Comparison of ENCODE assay signal across 27 mouse cellular contexts in genomic region chr9:120089125-120089524, GRCm38 (mm10). TPM values are rescaled to one million over a fixed set of nuclear protein-coding genes. Genes with fewer than 3 reads are reported as not detected.
DNase-seq lines count a peak whose midpoint lies in the region; ATAC-seq and TF ChIP-seq lines count a peak whose summit lies in the region.
"Had no signal": no experiment of that assay in that cellular context is flagged by ENCODE, and none has a peak within 500 bp of the region (broad histone marks: within the 10 kb centered on the region; RNA-seq: fewer than 3 reads in every experiment).

No protein-coding gene starts in this region.

- no peak overlapping the region for H3K4me3 ChIP-seq in heart, adult 2 months
- no peak overlapping the region for H3K4me3 ChIP-seq in liver, postnatal 0 days (ENCODE audit: low read depth, low read length)
- no peak overlapping the region for H3K4me3 ChIP-seq in ES-Bruce4 (ENCODE audit: low read depth, low read length)
- H3K4me3 ChIP-seq in embryonic facial prominence, embryonic 10.5 days: no peak overlapping the region
- H3K4me3 ChIP-seq: embryonic facial prominence, embryonic 15.5 days; forebrain, embryonic 15.5 days; heart, embryonic 12.5 days; hindbrain, embryonic 10.5 days; kidney, embryonic 15.5 days; liver, embryonic 12.5 days; lung, embryonic 15.5 days had no signal

- no peak for TF ChIP-seq EP300 in heart, adult 2 months (IDR thresholded peaks at IDR 0.05; ENCODE audit: insufficient read depth, low read depth, low read length)
- no peak for TF ChIP-seq EP300 in liver, postnatal 0 days (IDR thresholded peaks at IDR 0.05; ENCODE audit: low read depth)
- no peak for TF ChIP-seq EP300 in ES-Bruce4 (IDR thresholded peaks at IDR 0.05; ENCODE audit: insufficient read depth, low read depth, low read length)

- DNase-seq in heart, adult 2 months: no peak
- DNase-seq in heart, adult 9 months (ENCODE audit: low spot score in 2 of 2): no peak
- DNase-seq in liver, postnatal 0 days: no peak
- DNase-seq in liver (no peak), ZHBTc4 (ENCODE audit: low read depth, low spot score) (peak; percentile 58)
- DNase-seq in embryonic facial prominence, embryonic 10.5 days (ENCODE audit: low spot score): no peak
- DNase-seq in yolk sac, embryonic 10.5 days (ENCODE audit: low spot score): no peak
- DNase-seq: adrenal gland, postnatal 14 days; cerebellum, adult 9-10 months; gastrocnemius, postnatal 25 days; heart, postnatal 10 days; kidney, adult 11 months; thymus, postnatal 25 days had no signal

- peak; percentile 24; the same call in 1 of the 2 replicates for TF ChIP-seq CTCF in heart, adult 2 months (IDR thresholded peaks at IDR 0.05)
- 0 out of 2 replicates have a peak, but pooled peaks have one; percentile 10 for TF ChIP-seq CTCF in liver, postnatal 0 days (IDR thresholded peaks at IDR 0.05; ENCODE audit: low read depth)
- peak; percentile 19 for TF ChIP-seq CTCF in ES-Bruce4 (IDR thresholded peaks at IDR 0.05; ENCODE audit: low read depth, low read length)

- H3K9ac ChIP-seq in heart, adult 2 months (ENCODE audit: low read depth, low read length): no peak overlapping the region
- no peak overlapping the region for H3K9ac ChIP-seq in liver, postnatal 0 days (replicated peaks)
- no peak overlapping the region for H3K9ac ChIP-seq in ES-Bruce4 (ENCODE audit: low read depth, poor library complexity, severe bottlenecking)
- H3K9ac ChIP-seq: embryonic facial prominence, embryonic 15.5 days; forebrain, embryonic 15.5 days; heart, embryonic 12.5 days; kidney, embryonic 15.5 days; liver, embryonic 12.5 days; lung, embryonic 15.5 days had no signal

- H3K27me3 ChIP-seq in heart, adult 2 months (ENCODE audit: control insufficient read depth, insufficient read depth, low read length): no peaks in the 10 kb centered on the region
- H3K27me3 ChIP-seq in liver, postnatal 0 days (ENCODE audit: insufficient read depth, low read length): no peaks in the 10 kb centered on the region
- H3K27me3 ChIP-seq in ES-Bruce4 (ENCODE audit: control insufficient read depth, insufficient read depth, low read length, poor library complexity, severe bottlenecking): no peaks in the 10 kb centered on the region
- no peaks in the 10 kb centered on the region for H3K27me3 ChIP-seq in embryonic facial prominence, embryonic 10.5 days (replicated peaks; ENCODE audit: low read depth, poor library complexity, severe bottlenecking)
- H3K27me3 ChIP-seq: embryonic facial prominence, embryonic 15.5 days; forebrain, embryonic 15.5 days; heart, embryonic 12.5 days; kidney, embryonic 15.5 days; lung, embryonic 15.5 days had no signal

- H3K4me1 ChIP-seq in heart, adult 2 months (ENCODE audit: control insufficient read depth, insufficient read depth, low read length): no peaks in the 10 kb centered on the region
- H3K4me1 ChIP-seq in liver, postnatal 0 days (ENCODE audit: insufficient read depth): no peaks in the 10 kb centered on the region
- no peaks in the 10 kb centered on the region for H3K4me1 ChIP-seq in ES-Bruce4 (ENCODE audit: control insufficient read depth, insufficient read depth, low read length)
- H3K4me1 ChIP-seq in embryonic facial prominence, embryonic 10.5 days: no peaks in the 10 kb centered on the region
- H3K4me1 ChIP-seq: embryonic facial prominence, embryonic 15.5 days; forebrain, embryonic 15.5 days; heart, embryonic 12.5 days; hindbrain, embryonic 10.5 days; kidney, embryonic 15.5 days; liver, embryonic 12.5 days; lung, embryonic 15.5 days had no signal

- H3K79me2 ChIP-seq in heart, adult 2 months (replicated peaks; ENCODE audit: control insufficient read depth, insufficient read depth, low read length): no peaks in the 10 kb centered on the region

- no peak overlapping the region for H3K4me2 ChIP-seq in liver, postnatal 0 days (ENCODE audit: low read depth, low read length)
- H3K4me2 ChIP-seq: embryonic facial prominence, embryonic 15.5 days; forebrain, embryonic 15.5 days; heart, embryonic 12.5 days; kidney, embryonic 15.5 days; liver, embryonic 12.5 days; lung, embryonic 15.5 days had no signal

- TF ChIP-seq POLR2A in heart, adult 2 months (IDR thresholded peaks at IDR 0.05; ENCODE audit: insufficient read depth, low read depth, low read length): no peak
- no peak for TF ChIP-seq POLR2A in ES-Bruce4 (IDR thresholded peaks at IDR 0.05; ENCODE audit: insufficient read depth, low read length)

- 81% methylated on average over 7 of the region's 7 CpGs for WGBS in heart, adult 2 months
- WGBS in liver, postnatal 0 days (ENCODE audit: insufficient replicate concordance): 82% methylated on average over 7 of the region's 7 CpGs
- WGBS in embryonic facial prominence, embryonic 10.5 days: 81% methylated on average over 7 of the region's 7 CpGs

- no peaks in the 10 kb centered on the region for H3K9me3 ChIP-seq in liver, postnatal 0 days (ENCODE audit: low read length)
- H3K9me3 ChIP-seq in ES-Bruce4 (replicated peaks; ENCODE audit: control insufficient read depth, insufficient read depth, low read length, poor library complexity, severe bottlenecking): no peaks in the 10 kb centered on the region; the same call in 1 of the 2 replicates
- no peaks in the 10 kb centered on the region for H3K9me3 ChIP-seq in embryonic facial prominence, embryonic 10.5 days
- H3K9me3 ChIP-seq: embryonic facial prominence, embryonic 15.5 days; forebrain, embryonic 15.5 days; hindbrain, embryonic 10.5 days; kidney, embryonic 15.5 days; liver, embryonic 12.5 days; lung, embryonic 15.5 days had no signal

- intact Hi-C loops in heart, adult 2 months (cut with DNase I): no loop called here

- no peak for ATAC-seq in liver, postnatal 0 days
- ATAC-seq: activated CD4-positive, CD25-positive, alpha-beta regulatory T cell, adult 4 months; forebrain, embryonic 15.5 days; hindbrain, embryonic 16.5 days; liver, embryonic 12.5 days had no signal

- no peaks in the 10 kb centered on the region for H3K36me3 ChIP-seq in heart, adult 2 months (ENCODE audit: control insufficient read depth, insufficient read depth, low read length)
- H3K36me3 ChIP-seq in liver, postnatal 0 days (replicated peaks; ENCODE audit: insufficient read depth, low read length): no peaks in the 10 kb centered on the region
- H3K36me3 ChIP-seq in ES-Bruce4 (ENCODE audit: control insufficient read depth, insufficient read depth, low read length, poor library complexity, severe bottlenecking): no peaks in the 10 kb centered on the region
- H3K36me3 ChIP-seq in embryonic facial prominence, embryonic 10.5 days (replicated peaks): no peaks in the 10 kb centered on the region
- H3K36me3 ChIP-seq: embryonic facial prominence, embryonic 15.5 days; forebrain, embryonic 15.5 days; heart, embryonic 12.5 days; hindbrain, embryonic 10.5 days; kidney, embryonic 15.5 days; liver, embryonic 12.5 days; lung, embryonic 15.5 days had no signal

- H3K27ac ChIP-seq in heart, adult 2 months: no peak overlapping the region
- H3K27ac ChIP-seq in liver, postnatal 0 days (ENCODE audit: low read depth): no peak overlapping the region
- H3K27ac ChIP-seq in ES-Bruce4 (ENCODE audit: insufficient read depth, low read length): no peak overlapping the region
- no peak overlapping the region for H3K27ac ChIP-seq in embryonic facial prominence, embryonic 10.5 days (replicated peaks)
- H3K27ac ChIP-seq: embryonic facial prominence, embryonic 15.5 days; forebrain, embryonic 15.5 days; hindbrain, embryonic 10.5 days; kidney, embryonic 15.5 days; liver, embryonic 12.5 days; lung, embryonic 15.5 days had no signal

RNA-seq across cellular contexts. Expression of gene Ccr8, which starts 2.8 kb away (rescaled TPM):
- total RNA-seq in heart, adult 2 months (2021): not detected
- polyA plus RNA-seq in heart, adult 2 months (2012; rRNA removed): not detected in 2 replicates
- polyA plus RNA-seq in liver, postnatal 0 days (2015; fragmentation: Nextera tagmentation; extraction: Ambion mirVana): not detected in 2 replicates
- not detected in 2 replicates for polyA plus RNA-seq in ES-Bruce4 (2011; ENCODE audit: insufficient read depth, insufficient read length, low read depth, missing spikeins)
- not detected in 2 replicates for polyA plus RNA-seq in embryonic facial prominence, embryonic 10.5 days (2016; fragmentation: Nextera tagmentation; extraction: Ambion mirVana)
- total RNA-seq: adrenal gland, postnatal 14 days; gastrocnemius, postnatal 25 days; heart, postnatal 10 days; layer of hippocampus, postnatal 14 days; midbrain, postnatal 0 days had no signal
- polyA plus RNA-seq: forebrain, embryonic 15.5 days; heart, embryonic 12.5 days; hindbrain, embryonic 10.5 days; hindbrain, embryonic 16.5 days; kidney, embryonic 15.5 days; limb, embryonic 11.5 days; liver, embryonic 12.5 days; midbrain, postnatal 0 days; neural tube, embryonic 14.5 days had no signal

RNA-seq across cellular contexts. Expression of gene Cx3cr1, which starts 19.4 kb away (rescaled TPM):
- total RNA-seq in heart, adult 2 months (2021): 1 to 10 TPM; 1.2 to 3.7 TPM
- 4.4 and 6.4 TPM in 2 replicates for polyA plus RNA-seq in heart, adult 2 months (2012; rRNA removed)
- polyA plus RNA-seq in liver, postnatal 0 days (2015; fragmentation: Nextera tagmentation; extraction: Ambion mirVana): 1.8 and 2.2 TPM in 2 replicates
- not detected in 2 replicates for polyA plus RNA-seq in ES-Bruce4 (2011; ENCODE audit: insufficient read depth, insufficient read length, low read depth, missing spikeins)
- polyA plus RNA-seq in embryonic facial prominence, embryonic 10.5 days (2016; fragmentation: Nextera tagmentation; extraction: Ambion mirVana): 5.3 and 6.1 TPM in 2 replicates

RNA-seq across cellular contexts. Expression of gene Slc25a38, which starts 21.0 kb away (rescaled TPM):
- 10 to 100 TPM; 18.4 to 22.7 TPM for total RNA-seq in heart, adult 2 months (2021)
- polyA plus RNA-seq in heart, adult 2 months (2012; rRNA removed): 29.1 and 32.1 TPM in 2 replicates
- 44.8 and 48.9 TPM in 2 replicates for polyA plus RNA-seq in liver, postnatal 0 days (2015; fragmentation: Nextera tagmentation; extraction: Ambion mirVana)
- 15.3 and 15.7 TPM in 2 replicates for polyA plus RNA-seq in ES-Bruce4 (2011; ENCODE audit: insufficient read depth, insufficient read length, low read depth, missing spikeins)
- 43.4 and 46.3 TPM in 2 replicates for polyA plus RNA-seq in embryonic facial prominence, embryonic 10.5 days (2016; fragmentation: Nextera tagmentation; extraction: Ambion mirVana)

RNA-seq across cellular contexts. Expression of gene Rpsa, which starts 38.4 kb away (rescaled TPM):
- total RNA-seq in heart, adult 2 months (2021): 100 to 1,000 TPM; 457 to 528 TPM
- 1,018 and 1,107 TPM in 2 replicates for polyA plus RNA-seq in heart, adult 2 months (2012; rRNA removed)
- 681 and 692 TPM in 2 replicates for polyA plus RNA-seq in liver, postnatal 0 days (2015; fragmentation: Nextera tagmentation; extraction: Ambion mirVana)
- polyA plus RNA-seq in ES-Bruce4 (2011; ENCODE audit: insufficient read depth, insufficient read length, low read depth, missing spikeins): 2,205 and 2,405 TPM in 2 replicates
- 1,445 and 1,457 TPM in 2 replicates for polyA plus RNA-seq in embryonic facial prominence, embryonic 10.5 days (2016; fragmentation: Nextera tagmentation; extraction: Ambion mirVana)
